Mouse (Mus musculus): ENCODE measurements around the gene Dpf1. TPM values are rescaled to one million over a fixed set of nuclear protein-coding genes. Genes with fewer than 3 reads are reported as not detected.

Gene Dpf1
- polyA plus RNA-seq (2015; fragmentation: Nextera tagmentation; extraction: Ambion mirVana), result 3.1 and 5.9 TPM in 2 replicates

- no peaks in the 10 kb centered on the region for H3K9me3 ChIP-seq (replicated peaks)
- no peaks in the 10 kb centered on the region for H3K36me3 ChIP-seq
- H3K9ac ChIP-seq, result peak within 1 kb of the TSS; percentile 51
- ATAC-seq (replicated peaks; ENCODE audit: low FRiP score), result peak; percentile 84
- H3K4me2 ChIP-seq, result peak within 1 kb of the TSS; percentile 99
- H3K27me3 ChIP-seq, result peaks cover 64% of the 10 kb centered on the region
- peaks cover 42% of the 10 kb centered on the region for H3K4me1 ChIP-seq
- H3K27ac ChIP-seq, result no peak within 1 kb of the TSS
- peak within 1 kb of the TSS; percentile 63 for H3K4me3 ChIP-seq (replicated peaks)
- WGBS, result under 1% methylated on average over 66 of the region's 67 CpGs
Observed at GRCm38 (mm10) chr7:29303738-29304462, at the start of gene Dpf1. Gene Dpf1 (plus strand): TSS chr7:29303951.

DNA sequence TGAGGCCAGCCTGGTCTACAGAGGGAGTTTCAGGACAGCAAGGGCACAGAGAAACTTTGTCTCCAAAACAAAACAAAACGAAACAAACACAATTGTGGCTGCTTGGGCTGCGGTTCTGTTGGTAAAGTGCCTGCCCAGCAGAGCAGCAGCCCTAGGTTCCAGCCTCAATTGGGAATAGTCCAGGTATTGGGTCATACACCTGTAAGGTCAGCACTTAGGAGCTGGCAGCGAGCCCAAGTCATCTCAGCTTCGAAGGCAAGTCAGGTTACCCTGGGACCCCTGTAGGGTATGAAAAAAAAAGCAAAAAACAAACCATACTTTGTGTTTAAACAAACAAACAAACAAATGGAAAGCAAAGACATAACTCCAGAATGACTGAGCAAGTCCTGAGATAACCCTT is 47.9 kb upstream of the Dpf1 start:
- H3K9me3 ChIP-seq (replicated peaks), result no peaks in the 10 kb centered on the region
- peaks cover 22% of the 10 kb centered on the region for H3K4me1 ChIP-seq
- WGBS, result 79% methylated on average over 4 of the region's 4 CpGs
- H3K36me3 ChIP-seq, result peaks cover 27% of the 10 kb centered on the region
- no peak overlapping the region for H3K4me2 ChIP-seq
- H3K27ac ChIP-seq, result no peak overlapping the region
- no peak overlapping the region for H3K9ac ChIP-seq
- ATAC-seq (replicated peaks; ENCODE audit: low FRiP score), result no peak
- H3K27me3 ChIP-seq, result no peaks in the 10 kb centered on the region
- no peak overlapping the region for H3K4me3 ChIP-seq (replicated peaks)

GRCm38 (mm10) chr7:29257368-29257767 is 46.4 kb upstream of the Dpf1 start:
- H3K9me3 ChIP-seq (replicated peaks), result no peaks in the 10 kb centered on the region
- H3K36me3 ChIP-seq, result peaks cover 27% of the 10 kb centered on the region
- H3K4me1 ChIP-seq, result peaks cover 29% of the 10 kb centered on the region
- 80% methylated on average over 1 of the region's 1 CpGs for WGBS
- no peak overlapping the region for H3K4me3 ChIP-seq (replicated peaks)
- no peak overlapping the region for H3K4me2 ChIP-seq
- no peaks in the 10 kb centered on the region for H3K27me3 ChIP-seq
- no peak overlapping the region for H3K9ac ChIP-seq
- no peak for ATAC-seq (replicated peaks; ENCODE audit: low FRiP score)
- no peak overlapping the region for H3K27ac ChIP-seq

- Histone ChIP-seq H3K9ac (no peak overlapping the region), H3K4me1 (peaks cover 27% of the 10 kb centered on the region), H3K27ac (no peak overlapping the region), H3K27me3 (no peaks in the 10 kb centered on the region), H3K9me3 (replicated peaks) (no peaks in the 10 kb centered on the region), H3K4me3 (replicated peaks) (no peak overlapping the region), H3K4me2 (no peak overlapping the region), H3K36me3 (peaks cover 26% of the 10 kb centered on the region)
- ATAC-seq (replicated peaks; ENCODE audit: low FRiP score), result no peak
- 74% methylated on average over 10 of the region's 10 CpGs for WGBS
Observed at GRCm38 (mm10) chr7:29259781-29260730, 43.7 kb upstream of the Dpf1 start.

GRCm38 (mm10) chr7:29262151-29262550 is 41.6 kb upstream of the Dpf1 start:
- H3K9me3 ChIP-seq (replicated peaks), result no peaks in the 10 kb centered on the region
- no peak overlapping the region for H3K4me2 ChIP-seq
- H3K4me1 ChIP-seq, result peaks cover 42% of the 10 kb centered on the region
- no peak overlapping the region for H3K9ac ChIP-seq
- H3K27ac ChIP-seq, result no peak overlapping the region
- no peak for ATAC-seq (replicated peaks; ENCODE audit: low FRiP score)
- H3K36me3 ChIP-seq, result peaks cover 13% of the 10 kb centered on the region; the same call in 1 of the 2 replicates
- no peaks in the 10 kb centered on the region for H3K27me3 ChIP-seq
- no peak overlapping the region for H3K4me3 ChIP-seq (replicated peaks)
- 43% methylated on average over 6 of the region's 6 CpGs for WGBS

GRCm38 (mm10) chr7:29263831-29264230 is 39.9 kb upstream of the Dpf1 start:
- peaks cover 5% of the 10 kb centered on the region; the same call in 1 of the 2 replicates for H3K36me3 ChIP-seq
- H3K9ac ChIP-seq, result no peak overlapping the region
- no peak overlapping the region for H3K27ac ChIP-seq
- no peaks in the 10 kb centered on the region for H3K9me3 ChIP-seq (replicated peaks)
- H3K4me1 ChIP-seq, result peaks cover 46% of the 10 kb centered on the region
- ATAC-seq (replicated peaks; ENCODE audit: low FRiP score), result no peak
- 91% methylated on average over 3 of the region's 3 CpGs for WGBS
- H3K4me3 ChIP-seq (replicated peaks), result no peak overlapping the region
- no peak overlapping the region for H3K4me2 ChIP-seq
- H3K27me3 ChIP-seq, result no peaks in the 10 kb centered on the region

- ATAC-seq (replicated peaks; ENCODE audit: low FRiP score), result 0 out of 2 replicates have a peak, but pooled peaks have one; percentile 20
- Histone ChIP-seq H3K4me1 (peaks cover 49% of the 10 kb centered on the region), H3K4me2 (no peak overlapping the region), H3K9me3 (replicated peaks) (no peaks in the 10 kb centered on the region), H3K27me3 (no peaks in the 10 kb centered on the region), H3K9ac (no peak overlapping the region), H3K36me3 (no peaks in the 10 kb centered on the region), H3K4me3 (replicated peaks) (no peak overlapping the region), H3K27ac (peak overlapping the region; percentile 11; the same call in 1 of the 2 replicates)
- 52% methylated on average over 7 of the region's 7 CpGs for WGBS
Observed at GRCm38 (mm10) chr7:29265636-29266035, 38.1 kb upstream of the Dpf1 start.

DNA sequence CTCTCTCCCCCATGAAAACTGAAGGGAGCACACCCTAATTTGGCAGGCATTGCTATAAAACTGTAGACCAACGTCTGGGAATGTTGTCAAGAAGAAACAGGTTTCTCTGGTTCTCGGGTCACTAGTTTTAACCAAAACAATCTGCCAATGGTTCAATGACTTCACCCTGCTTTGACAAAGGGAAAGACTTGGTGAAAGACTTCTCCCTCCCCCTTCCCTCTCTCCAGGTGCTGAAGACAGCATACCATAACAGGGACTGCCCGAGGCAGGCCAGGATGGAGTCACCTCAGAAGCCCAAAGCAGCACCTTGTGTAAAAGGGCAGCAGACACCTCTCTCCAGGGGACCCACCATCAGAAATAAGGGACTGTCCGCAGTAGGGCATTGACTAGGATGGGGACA is 36.8 kb upstream of the Dpf1 start:
- H3K9me3 ChIP-seq (replicated peaks), result no peaks in the 10 kb centered on the region
- H3K9ac ChIP-seq, result no peak overlapping the region
- no peak overlapping the region for H3K4me3 ChIP-seq (replicated peaks)
- 34% methylated on average over 4 of the region's 4 CpGs for WGBS
- no peaks in the 10 kb centered on the region for H3K36me3 ChIP-seq
- H3K4me2 ChIP-seq, result no peak overlapping the region
- H3K4me1 ChIP-seq, result peaks cover 60% of the 10 kb centered on the region
- H3K27ac ChIP-seq, result peak overlapping the region; percentile 62; the same call in 1 of the 2 replicates
- H3K27me3 ChIP-seq, result no peaks in the 10 kb centered on the region
- 0 out of 2 replicates have a peak, but pooled peaks have one; percentile 37 for ATAC-seq (replicated peaks; ENCODE audit: low FRiP score)

GRCm38 (mm10) chr7:29270445-29270844 is 33.3 kb upstream of the Dpf1 start:
- no peak overlapping the region for H3K4me3 ChIP-seq (replicated peaks)
- no peak overlapping the region for H3K4me2 ChIP-seq
- no peak overlapping the region for H3K27ac ChIP-seq
- no peaks in the 10 kb centered on the region for H3K36me3 ChIP-seq
- ATAC-seq (replicated peaks; ENCODE audit: low FRiP score), result no peak
- no peaks in the 10 kb centered on the region for H3K9me3 ChIP-seq (replicated peaks)
- 88% methylated on average over 4 of the region's 4 CpGs for WGBS
- H3K27me3 ChIP-seq, result no peaks in the 10 kb centered on the region
- H3K9ac ChIP-seq, result no peak overlapping the region
- peaks cover 43% of the 10 kb centered on the region for H3K4me1 ChIP-seq

GRCm38 (mm10) chr7:29271687-29272465 is 31.9 kb upstream of the Dpf1 start:
- Histone ChIP-seq H3K4me1 (peaks cover 39% of the 10 kb centered on the region), H3K27ac (peak overlapping the region; percentile 47), H3K9me3 (replicated peaks) (no peaks in the 10 kb centered on the region), H3K36me3 (no peaks in the 10 kb centered on the region), H3K27me3 (no peaks in the 10 kb centered on the region), H3K4me3 (replicated peaks) (no peak overlapping the region), H3K9ac (no peak overlapping the region), H3K4me2 (no peak overlapping the region)
- WGBS, result 48% methylated on average over 8 of the region's 8 CpGs
- no peak for ATAC-seq (replicated peaks; ENCODE audit: low FRiP score)

GRCm38 (mm10) chr7:29276715-29277114 is 27.0 kb upstream of the Dpf1 start:
- 47% methylated on average over 5 of the region's 5 CpGs for WGBS
- Histone ChIP-seq H3K36me3 (no peaks in the 10 kb centered on the region), H3K4me3 (replicated peaks) (no peak overlapping the region), H3K4me1 (peaks cover 44% of the 10 kb centered on the region), H3K9ac (no peak overlapping the region), H3K27ac (peak overlapping the region; percentile 42; the same call in 1 of the 2 replicates), H3K9me3 (replicated peaks) (no peaks in the 10 kb centered on the region), H3K27me3 (peaks cover 25% of the 10 kb centered on the region), H3K4me2 (no peak overlapping the region)
- no peak for ATAC-seq (replicated peaks; ENCODE audit: low FRiP score)
